In genomic region chr6:21226124-21226523, GRCm38 (mm10) we compare ENCODE assay signal across 20 mouse cellular contexts. TPM values are rescaled to one million over a fixed set of nuclear protein-coding genes. Genes with fewer than 3 reads are reported as not detected.
A peak's percentile ranks its signal among the peaks of the same experiment; 100 is the strongest.
DNase-seq lines count a peak whose midpoint lies in the region; ATAC-seq and TF ChIP-seq lines count a peak whose summit lies in the region.
"Had no signal": no experiment of that assay in that cellular context is flagged by ENCODE, and none has a peak within 500 bp of the region (broad histone marks: within the 10 kb centered on the region; RNA-seq: fewer than 3 reads in every experiment).

No protein-coding gene starts in this region.

- no peak for DNase-seq in frontal cortex, adult 2 months (ENCODE audit: extremely low spot score in 1 of 2, low spot score in 1 of 2)
- DNase-seq in heart, postnatal 36 days: no peak
- DNase-seq in left cerebral cortex, adult 2 months (ENCODE audit: extremely low spot score in 1 of 2, low spot score in 2 of 2): no peak
- DNase-seq in left cerebral cortex, postnatal 36 days (ENCODE audit: low spot score in 2 of 2): no peak
- DNase-seq: adrenal gland, postnatal 10 days; cerebellum, adult 11 months; cerebellum, adult 9-11 months; cerebellum, postnatal 36 days; forebrain, postnatal 0 days; gastrocnemius, postnatal 36 days; heart, adult 11 months had no signal

- WGBS in heart, embryonic 15.5 days: 86% methylated on average over 4 of the region's 4 CpGs

- peak overlapping the region; percentile 19; the same call in 1 of the 2 replicates for H3K4me2 ChIP-seq in heart, embryonic 15.5 days
- H3K4me2 ChIP-seq: forebrain, embryonic 13.5 days had no signal

- H3K9ac ChIP-seq in heart, embryonic 15.5 days: no peak overlapping the region
- H3K9ac ChIP-seq: forebrain, embryonic 13.5 days; forebrain, postnatal 0 days; hindbrain, embryonic 15.5 days had no signal

- intact Hi-C loops in heart, postnatal 36 days (cut with DNase I): loop anchor here (5.0 kb wide), 1 partner anchor 311 kb away; no protein-coding TSS in a partner anchor
- intact Hi-C loops in left cerebral cortex, adult 2 months (cut with DNase I): no loop called here
- intact Hi-C loops in left cerebral cortex, postnatal 36 days (cut with DNase I): no loop called here

- no peaks in the 10 kb centered on the region for H3K9me3 ChIP-seq in heart, embryonic 15.5 days (replicated peaks)
- H3K9me3 ChIP-seq: embryonic facial prominence, embryonic 10.5 days; forebrain, embryonic 13.5 days; hindbrain, embryonic 15.5 days had no signal

- no peaks in the 10 kb centered on the region for H3K36me3 ChIP-seq in heart, embryonic 15.5 days
- H3K36me3 ChIP-seq: embryonic facial prominence, embryonic 10.5 days; hindbrain, embryonic 15.5 days had no signal

- peak; percentile 66 for ATAC-seq in frontal cortex, adult (ENCODE audit: low TSS enrichment)
- ATAC-seq in heart, embryonic 15.5 days (replicated peaks; ENCODE audit: insufficient number of reproducible peaks, insufficient read depth, low FRiP score, low read depth): no peak
- ATAC-seq: forebrain, embryonic 13.5 days; forebrain, postnatal 0 days; intestine, embryonic 16.5 days had no signal

- H3K27ac ChIP-seq in heart, embryonic 15.5 days: no peak overlapping the region
- H3K27ac ChIP-seq in left cerebral cortex, adult 2 months: peak overlapping the region; percentile 57
- no peak overlapping the region for H3K27ac ChIP-seq in cortical plate, adult 2 months (ENCODE audit: insufficient read depth, low read length)
- H3K27ac ChIP-seq: embryonic facial prominence, embryonic 10.5 days; forebrain, embryonic 13.5 days; hindbrain, embryonic 15.5 days had no signal

- no peak overlapping the region for H3K4me3 ChIP-seq in heart, embryonic 15.5 days
- peak overlapping the region; percentile 34 for H3K4me3 ChIP-seq in left cerebral cortex, adult 2 months
- peak overlapping the region; percentile 19; the same call in 1 of the 2 replicates for H3K4me3 ChIP-seq in cortical plate, adult 2 months (ENCODE audit: insufficient read depth, low read length)
- H3K4me3 ChIP-seq: embryonic facial prominence, embryonic 10.5 days; forebrain, embryonic 13.5 days; hindbrain, embryonic 15.5 days had no signal

- no peaks in the 10 kb centered on the region for H3K27me3 ChIP-seq in heart, embryonic 15.5 days
- H3K27me3 ChIP-seq: forebrain, embryonic 13.5 days; hindbrain, embryonic 15.5 days had no signal

- TF ChIP-seq POLR2A in cortical plate, adult 2 months (IDR thresholded peaks at IDR 0.05; ENCODE audit: extremely low read depth, insufficient read depth, low read length): no peak

- no peak for TF ChIP-seq CTCF in left cerebral cortex, adult 2 months (IDR thresholded peaks at IDR 0.05)
- no peak for TF ChIP-seq CTCF in cortical plate, adult 2 months (IDR thresholded peaks at IDR 0.05; ENCODE audit: extremely low read depth, insufficient read depth, low read length)

- no peaks in the 10 kb centered on the region for H3K4me1 ChIP-seq in heart, embryonic 15.5 days (replicated peaks)
- H3K4me1 ChIP-seq in cortical plate, adult 2 months (ENCODE audit: control insufficient read depth, insufficient read depth, low read length): no peaks in the 10 kb centered on the region; the same call in none of the 2 replicates
- H3K4me1 ChIP-seq: embryonic facial prominence, embryonic 10.5 days; forebrain, embryonic 13.5 days; hindbrain, embryonic 15.5 days had no signal

RNA-seq across cellular contexts. Expression of gene Kcnd2, which starts 10.8 kb away (rescaled TPM):
- 43.1 and 43.9 TPM in 2 replicates for polyA plus RNA-seq in frontal cortex, adult 2 months (2012; rRNA removed)
- 1.5 and 2.0 TPM in 2 replicates for polyA plus RNA-seq in heart, embryonic 15.5 days (2015; fragmentation: Nextera tagmentation; extraction: Ambion mirVana)
- 10 to 100 TPM; 14.4 to 14.5 TPM for total RNA-seq in heart, postnatal 36 days (2021)
- 10 to 100 TPM; 68.3 to 71.9 TPM for total RNA-seq in left cerebral cortex, adult 2 months (2021)
- 10 to 100 TPM; 73.7 to 74.1 TPM for total RNA-seq in left cerebral cortex, postnatal 36 days (2021)
- 32.0 and 36.3 TPM in 2 replicates for polyA plus RNA-seq in cortical plate, adult 2 months (2012; rRNA removed)
- total RNA-seq: gastrocnemius, postnatal 36 days; MEL had no signal
- polyA plus RNA-seq: C2C12 had no signal

Comparison
In these comparisons a context has a peak if more than half of its experiments do, and no peak if none do; other contexts are left out.
1. RNA of gene Kcnd2, which starts 10.8 kb away (total RNA-seq): 73.7 to 74.1 TPM in left cerebral cortex, postnatal 36 days and 68.3 to 71.9 TPM in left cerebral cortex, adult 2 months; 14.4 to 14.5 TPM in heart, postnatal 36 days; every median in the first group is over 4 times any median in the second.